Mouse (Mus musculus) liver, embryonic 11.5 days (tissue): Measurements from ENCODE around the gene Hps4. TPM values are rescaled to one million over a fixed set of nuclear protein-coding genes. Genes with fewer than 3 reads are reported as not detected.

Experiments used
- ATAC-seq: fragments of 200-750 bp; cut with Nextera tagmentation; replicated peaks from 2 replicates; pipeline ENCODE4 v1.8.0; 2017; ENCODE audit warnings: moderate number of reproducible peaks, mild to moderate bottlenecking, moderate TSS enrichment, moderate library complexity; ENCODE audit not compliant: low FRiP score
- DNase-seq: peaks from one replicate; pipeline ENCODE4 v3.0.0-alpha.2; 2017; ENCODE audit warnings: low spot score
- H3K27ac ChIP-seq: fragments of 300-500 bp; sonication (generic); 2 replicates; pipeline ENCODE4 v1.5.1; 2014; ENCODE audit warnings: mild to moderate bottlenecking, low read depth, low read length, control low read depth
- H3K27me3 ChIP-seq: fragments of 300-500 bp; sonication (generic); replicated peaks from 2 replicates; pipeline ENCODE4 v1.6.1; 2014; ENCODE audit warnings: low read length, mixed read lengths; ENCODE audit not compliant: control insufficient read depth, insufficient read depth
- H3K36me3 ChIP-seq: fragments of 300-500 bp; sonication (generic); 2 replicates; pipeline ENCODE4 v1.6.1; 2014; ENCODE audit warnings: mild to moderate bottlenecking, low read length, moderate library complexity, mixed read lengths; ENCODE audit not compliant: control insufficient read depth, insufficient read depth
- H3K4me1 ChIP-seq: fragments of 300-500 bp; sonication (generic); replicated peaks from 2 replicates; pipeline ENCODE4 v1.6.1; 2014; ENCODE audit warnings: low read length, mixed read lengths; ENCODE audit not compliant: control insufficient read depth, insufficient read depth
- H3K4me2 ChIP-seq: fragments of 300-500 bp; sonication (generic); 2 replicates; pipeline ENCODE4 v1.6.1; 2014; ENCODE audit warnings: mild to moderate bottlenecking, control low read depth, moderate library complexity
- H3K4me3 ChIP-seq: fragments of 300-500 bp; sonication (generic); 2 replicates; pipeline ENCODE4 v1.5.1; 2014; ENCODE audit warnings: low read depth, low read length, control low read depth
- H3K9ac ChIP-seq: fragments of 300-500 bp; sonication (generic); 2 replicates; pipeline ENCODE4 v1.6.1; 2014; ENCODE audit warnings: low read depth, low read length, control low read depth
- H3K9me3 ChIP-seq: fragments of 300-500 bp; sonication (generic); 2 replicates; pipeline ENCODE4 v1.6.1; 2016; ENCODE audit warnings: low read length, inconsistent platforms, mixed read lengths; ENCODE audit not compliant: control insufficient read depth
- WGBS: fragments of 180-500 bp; shearing (Covaris S2); extraction: QIAGEN DNeasy Blood & Tissue Kit; methylation state at CpG from one replicate; pipeline ENCODE4 v1.1.7; 2014; 5-methylcytosine and 5-hydroxymethylcytosine counted together
- polyA plus RNA-seq: library from polyadenylated mRNA; unstranded; fragments of >200 nt; fragmentation: Nextera tagmentation; extraction: Ambion mirVana; gene quantifications from 2 replicates; pipeline ENCODE4 v1.2.1, GENCODE M21; 2014

The Hps4 gene
- polyA plus RNA-seq, 1 experiment from 2014 or later: 32.2 TPM

- ATAC-seq: no peak
Observed at GRCm38 (mm10) chr5:112391676-112392323, 48.9 kb downstream of the Hps4 start.

DNA sequence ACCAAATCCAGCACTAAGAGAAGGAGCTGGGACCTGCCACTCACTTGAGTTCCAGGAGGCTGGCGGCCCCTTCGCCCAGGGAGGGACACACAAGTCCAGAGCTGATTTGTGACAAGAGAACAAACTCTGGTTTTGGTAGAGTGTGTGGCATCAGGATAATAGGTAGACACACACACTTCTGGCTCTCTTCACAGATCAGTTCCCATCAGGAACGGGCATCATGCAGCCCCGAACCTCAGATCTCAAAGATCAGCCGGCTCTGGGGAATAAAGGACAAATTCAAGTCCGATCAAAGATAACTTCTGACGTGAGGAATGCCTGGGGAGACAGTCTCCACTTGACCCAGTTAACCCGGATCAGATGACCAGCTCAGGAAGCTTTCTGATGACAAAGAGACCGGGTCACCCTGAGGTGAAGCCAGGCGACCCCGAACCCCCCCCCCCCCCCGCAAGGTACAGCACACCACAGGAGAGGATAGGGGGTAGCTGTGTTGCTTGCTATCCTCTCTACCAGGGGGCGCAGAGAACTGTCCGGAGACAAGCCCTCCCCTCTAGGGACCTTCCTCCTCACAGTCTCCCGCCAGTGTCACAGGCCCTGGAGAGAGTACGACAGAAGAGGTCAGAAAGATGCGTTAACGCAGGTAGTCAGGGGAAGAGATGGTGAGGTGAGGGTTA lies 51.0 kb downstream of the Hps4 start:
- peaks cover 53% of the 10 kb centered on the region for H3K27me3 ChIP-seq
- H3K9ac ChIP-seq: no peak overlapping the region
- peak overlapping the region; percentile 54; the same call in 1 of the 2 replicates for H3K4me3 ChIP-seq
- H3K4me2 ChIP-seq: peak overlapping the region; percentile 70
- DNase-seq: no peak
- H3K9me3 ChIP-seq: no peaks in the 10 kb centered on the region
- 16% methylated on average over 18 of the region's 18 CpGs for WGBS
- no peaks in the 10 kb centered on the region for H3K4me1 ChIP-seq
- ATAC-seq: no peak
- no peaks in the 10 kb centered on the region for H3K36me3 ChIP-seq
- no peak overlapping the region for H3K27ac ChIP-seq

More at GRCm38 (mm10) chr5:112391676-112392323, 48.9 kb downstream of the Hps4 start:
- no peaks in the 10 kb centered on the region for H3K9me3 ChIP-seq
- H3K36me3 ChIP-seq: no peaks in the 10 kb centered on the region
- H3K4me1 ChIP-seq: no peaks in the 10 kb centered on the region
- no peak for DNase-seq
- no peak overlapping the region for H3K4me2 ChIP-seq
- 58% methylated on average over 27 of the region's 27 CpGs for WGBS
- H3K27me3 ChIP-seq: peaks cover 51% of the 10 kb centered on the region
- H3K27ac ChIP-seq: no peak overlapping the region
- no peak overlapping the region for H3K4me3 ChIP-seq
- H3K9ac ChIP-seq: no peak overlapping the region

- Histone ChIP-seq H3K4me3 (peak overlapping the region; percentile 54), H3K36me3 (no peaks in the 10 kb centered on the region), H3K27me3 (peaks cover 53% of the 10 kb centered on the region), H3K27ac (no peak overlapping the region), H3K4me2 (peak overlapping the region; percentile 70), H3K9ac (0 out of 2 replicates have a peak overlapping the region, but pooled peaks have one; percentile 30), H3K9me3 (no peaks in the 10 kb centered on the region), H3K4me1 (no peaks in the 10 kb centered on the region)
- whole genome bisulfite sequencing: 1% methylated on average over 27 of the region's 28 CpGs
- ATAC-seq: 0 out of 2 replicates have a peak, but pooled peaks have one; percentile 49
- DNase-seq: no peak
Observed at GRCm38 (mm10) chr5:112394415-112394763, 51.5 kb downstream of the Hps4 start.

GRCm38 (mm10) chr5:112394779-112395443 lies 52.0 kb downstream of the Hps4 start, which contains the start of gene Asphd2:
Gene Asphd2 (minus strand): TSS chr5:112394866.
- peak within 1 kb of the TSS; percentile 70 for H3K4me2 ChIP-seq
- ATAC-seq: peak; percentile 31; the same call in 1 of the 2 replicates
- H3K4me3 ChIP-seq: peak within 1 kb of the TSS; percentile 54
- DNase-seq: peak; percentile 71
- no peaks in the 10 kb centered on the region for H3K4me1 ChIP-seq
- WGBS: 2% methylated on average over 44 of the region's 67 CpGs
- peak within 1 kb of the TSS; percentile 28; the same call in 1 of the 2 replicates for H3K27ac ChIP-seq
- peak within 1 kb of the TSS; percentile 34; the same call in 1 of the 2 replicates for H3K9ac ChIP-seq
- H3K27me3 ChIP-seq: peaks cover 53% of the 10 kb centered on the region
- H3K9me3 ChIP-seq: no peaks in the 10 kb centered on the region
- H3K36me3 ChIP-seq: no peaks in the 10 kb centered on the region

DNA sequence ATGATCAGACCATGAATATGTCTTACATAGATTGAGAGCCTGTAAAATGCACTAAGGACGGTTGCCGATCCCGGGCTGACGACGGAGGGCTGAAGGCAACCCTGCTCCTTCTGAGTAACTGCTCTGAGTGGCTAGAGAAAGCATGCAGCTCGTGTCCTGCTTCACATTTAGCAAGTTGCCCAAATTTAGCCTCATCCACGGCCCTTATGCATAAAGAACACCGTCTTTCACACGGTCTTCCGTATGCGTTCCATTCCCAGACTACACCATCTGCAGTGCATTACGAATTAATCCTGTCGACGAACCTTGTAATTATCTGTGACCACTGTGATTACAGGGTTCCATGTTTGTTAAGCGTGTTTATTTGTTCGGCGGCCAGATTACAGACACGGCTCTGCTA lies 53.2 kb downstream of the Hps4 start:
- H3K9ac ChIP-seq: no peak overlapping the region
- H3K27me3 ChIP-seq: peaks cover 50% of the 10 kb centered on the region
- H3K4me3 ChIP-seq: no peak overlapping the region
- no peak overlapping the region for H3K27ac ChIP-seq
- H3K4me2 ChIP-seq: no peak overlapping the region
- DNase-seq: no peak
- H3K4me1 ChIP-seq: no peaks in the 10 kb centered on the region
- no peaks in the 10 kb centered on the region for H3K9me3 ChIP-seq
- no peak for ATAC-seq
- 77% methylated on average over 18 of the region's 18 CpGs for WGBS
- H3K36me3 ChIP-seq: no peaks in the 10 kb centered on the region

DNA sequence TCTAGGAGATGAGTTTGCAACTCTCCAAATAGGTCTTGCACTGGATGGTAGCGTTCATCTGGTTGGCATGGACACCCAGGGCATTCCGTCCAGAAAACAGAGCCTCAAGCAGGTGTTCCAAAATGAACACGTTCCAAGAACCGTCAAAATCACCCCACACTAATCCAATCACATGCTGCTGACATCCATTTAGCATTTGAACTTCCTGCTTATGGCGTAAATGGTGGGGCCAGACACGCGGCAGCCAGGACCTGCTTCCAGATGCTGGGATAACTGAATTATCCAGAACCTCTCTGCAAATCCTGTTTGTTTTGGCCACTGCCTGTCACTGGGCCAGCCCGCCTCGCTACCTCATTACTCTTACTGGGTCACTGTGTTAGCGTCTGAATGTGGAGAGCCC lies 56.4 kb downstream of the Hps4 start:
- H3K27ac ChIP-seq: no peak overlapping the region
- H3K27me3 ChIP-seq: peaks cover 18% of the 10 kb centered on the region
- WGBS: 68% methylated on average over 10 of the region's 10 CpGs
- H3K4me1 ChIP-seq: no peaks in the 10 kb centered on the region
- H3K4me3 ChIP-seq: no peak overlapping the region
- ATAC-seq: no peak
- no peak overlapping the region for H3K4me2 ChIP-seq
- no peaks in the 10 kb centered on the region for H3K36me3 ChIP-seq
- DNase-seq: no peak
- H3K9me3 ChIP-seq: no peaks in the 10 kb centered on the region
- no peak overlapping the region for H3K9ac ChIP-seq

GRCm38 (mm10) chr5:112402437-112402836 lies 59.6 kb downstream of the Hps4 start:
- Histone ChIP-seq H3K4me2 (no peak overlapping the region), H3K36me3 (no peaks in the 10 kb centered on the region), H3K9me3 (no peaks in the 10 kb centered on the region), H3K4me3 (no peak overlapping the region), H3K4me1 (no peaks in the 10 kb centered on the region), H3K27ac (no peak overlapping the region), H3K9ac (no peak overlapping the region), H3K27me3 (0 out of 2 replicates have a peak, but pooled peaks cover 2% of the 10 kb centered on the region)
- 68% methylated on average over 3 of the region's 3 CpGs for WGBS
- DNase-seq: no peak
- ATAC-seq: no peak

DNA sequence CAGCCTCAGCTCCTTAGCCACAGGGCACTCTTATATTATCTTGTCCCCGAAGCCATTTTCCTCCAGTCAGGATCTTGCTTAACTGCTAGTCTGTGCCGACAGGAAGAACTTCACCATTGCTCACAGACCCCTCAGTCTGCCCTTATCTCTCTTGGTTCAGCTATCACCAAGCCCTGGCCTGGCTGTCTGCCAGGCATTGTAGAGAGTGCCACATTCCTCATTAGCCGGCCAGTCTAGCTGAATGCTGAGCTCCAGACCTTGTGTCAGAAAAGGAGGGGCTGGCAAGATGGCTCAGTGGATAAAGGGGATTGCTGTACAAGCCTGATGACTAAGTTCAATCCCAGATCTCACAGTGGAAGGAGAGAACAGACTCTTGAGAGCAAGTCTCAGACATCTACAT lies 63.1 kb downstream of the Hps4 start:
- no peaks in the 10 kb centered on the region for H3K36me3 ChIP-seq
- 38% methylated on average over 3 of the region's 3 CpGs for WGBS
- no peaks in the 10 kb centered on the region for H3K4me1 ChIP-seq
- H3K4me2 ChIP-seq: no peak overlapping the region
- DNase-seq (no peak), ATAC-seq (no peak)
- no peaks in the 10 kb centered on the region for H3K9me3 ChIP-seq
- peaks cover under 1% of the 10 kb centered on the region; the same call in 1 of the 2 replicates for H3K27me3 ChIP-seq
- no peak overlapping the region for H3K27ac ChIP-seq
- no peak overlapping the region for H3K9ac ChIP-seq
- no peak overlapping the region for H3K4me3 ChIP-seq
